Mouse (Mus musculus) embryo, embryonic 11.5 days (tissue): ENCODE data around the gene Mettl23.
"Not testable (repeated sequence)": the region's sequence is repeated elsewhere in the genome, so short reads cannot be mapped to it uniquely, and the experiment has no call there.

ENCODE experiments used
- DNase-seq: peaks from one replicate; pipeline ENCODE4 v3.0.0-alpha.2; 2012; ENCODE audit warnings: low read depth, low spot score

The Mettl23 gene

DNA sequence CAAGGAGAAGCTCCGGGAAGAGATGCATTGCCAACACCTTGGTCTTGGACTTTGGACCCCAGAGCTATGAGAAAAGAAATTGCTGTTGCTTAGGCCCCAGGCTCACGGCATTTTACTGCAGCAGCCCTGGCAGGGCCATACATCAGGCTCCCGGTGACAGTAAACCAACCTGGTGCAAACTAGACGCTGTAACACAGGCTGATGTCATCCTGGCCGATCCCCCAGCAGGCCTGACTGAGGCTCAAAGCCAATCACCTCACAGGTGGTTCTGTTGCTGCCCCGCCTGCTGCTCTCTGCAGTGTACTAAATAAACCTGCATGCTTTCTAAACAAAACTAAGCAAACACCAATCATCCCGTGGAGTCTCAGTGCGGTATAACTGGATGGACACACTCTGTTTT, 24.4 kb upstream of the Mettl23 start:
- DNase-seq: no peak

DNA sequence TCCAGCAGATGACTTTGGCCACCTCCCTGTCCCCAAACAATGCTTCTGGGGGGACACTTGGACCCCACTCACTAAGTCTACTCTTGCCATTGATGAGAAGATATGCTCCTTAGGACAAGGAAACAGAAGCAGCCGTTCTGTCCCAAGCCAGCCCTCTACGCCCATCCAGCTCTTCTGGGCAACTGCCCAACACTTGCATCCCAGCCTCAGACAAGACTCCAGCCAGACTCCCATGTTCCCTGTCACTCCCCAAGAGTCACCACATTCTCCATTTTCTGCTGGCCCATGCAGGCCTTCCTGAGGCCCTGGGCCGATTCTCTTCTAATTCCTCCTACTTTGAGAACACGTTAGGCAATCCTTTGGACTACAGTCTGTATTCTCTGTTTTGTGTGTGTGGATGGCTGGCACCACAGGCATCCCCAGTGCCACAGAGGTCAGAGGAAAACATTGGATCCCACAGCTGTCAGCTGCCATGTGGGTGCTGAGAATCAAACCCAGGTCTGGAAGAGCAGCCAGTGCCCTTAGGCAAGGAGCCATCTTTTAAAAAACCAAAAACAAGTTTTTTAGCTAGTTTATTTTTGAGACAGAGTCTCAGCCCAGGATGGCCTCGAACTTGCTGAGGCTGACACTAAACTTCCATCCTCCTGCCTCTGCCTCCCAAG, 23.0 kb upstream of the Mettl23 start:
- no peak for DNase-seq

- no peak for DNase-seq
These were observed 21.8 kb upstream of the Mettl23 start for GRCm38 (mm10) chr11:116821057-116821940.

GRCm38 (mm10) chr11:116822215-116822614, 20.9 kb upstream of the Mettl23 start:
- DNase-seq: no peak

- no peak for DNase-seq
These were observed 20.5 kb upstream of the Mettl23 start for GRCm38 (mm10) chr11:116822626-116823025.

GRCm38 (mm10) chr11:116823255-116823654, 19.8 kb upstream of the Mettl23 start:
- no peak for DNase-seq

GRCm38 (mm10) chr11:116823885-116824284, 19.2 kb upstream of the Mettl23 start:
- DNase-seq: not testable (repeated sequence)

DNA sequence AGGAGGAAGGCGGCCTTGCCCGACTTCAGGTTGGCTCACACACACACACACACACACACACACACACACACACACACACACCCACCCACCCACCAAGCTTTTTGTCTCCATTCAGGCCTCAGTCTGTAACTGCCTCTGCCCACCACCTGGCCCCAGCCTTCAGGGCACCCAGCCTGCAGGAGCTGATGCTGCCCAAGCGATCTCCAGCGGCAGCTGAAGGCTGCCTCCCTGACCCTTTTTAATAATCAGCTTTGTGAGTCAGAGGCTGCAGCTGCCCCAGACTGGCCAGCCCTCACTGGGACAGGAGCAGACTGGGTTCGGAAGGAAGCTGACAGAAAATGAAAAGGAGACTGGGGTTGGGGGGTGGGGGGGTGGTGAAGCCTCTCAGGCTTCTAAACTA, 17.8 kb upstream of the Mettl23 start:
- DNase-seq: no peak

GRCm38 (mm10) chr11:116826550-116827504, 16.3 kb upstream of the Mettl23 start:
- no peak for DNase-seq

- DNase-seq: peak; percentile 59
These were observed 15.4 kb upstream of the Mettl23 start, which contains the start of gene Mxra7 for GRCm38 (mm10) chr11:116827534-116828165. Gene Mxra7, minus strand, starts transcription at chr11:116828046.

- DNase-seq: no peak
These were observed 10.8 kb upstream of the Mettl23 start for GRCm38 (mm10) chr11:116832172-116832685.

- no peak for DNase-seq
These were observed 8.1 kb upstream of the Mettl23 start for GRCm38 (mm10) chr11:116834954-116835353.

GRCm38 (mm10) chr11:116836283-116836682, 6.8 kb upstream of the Mettl23 start:
- DNase-seq: no peak

DNA sequence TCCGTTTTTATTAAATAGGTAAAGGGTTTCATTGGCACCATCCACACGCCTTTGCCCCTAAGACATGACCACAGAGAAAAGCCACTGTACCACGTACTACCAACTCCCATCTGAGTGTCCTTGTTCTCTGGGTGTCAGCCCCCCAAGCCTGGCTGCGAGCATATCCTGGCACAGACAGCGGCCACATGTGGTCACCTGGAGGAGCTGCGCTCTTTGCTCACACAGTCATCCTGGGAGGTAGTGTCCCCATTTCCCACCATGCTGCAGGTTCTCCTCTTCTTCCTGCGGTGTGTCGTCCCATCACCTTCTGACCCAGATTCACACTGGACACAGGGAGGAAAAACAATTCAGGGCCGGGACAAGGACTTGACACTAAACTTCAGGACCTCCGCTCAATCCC, 5.6 kb upstream of the Mettl23 start:
- DNase-seq: no peak

- no peak for DNase-seq
These were observed 4.1 kb upstream of the Mettl23 start for GRCm38 (mm10) chr11:116838936-116839335.

GRCm38 (mm10) chr11:116839601-116840000, 3.5 kb upstream of the Mettl23 start:
- DNase-seq: no peak

DNA sequence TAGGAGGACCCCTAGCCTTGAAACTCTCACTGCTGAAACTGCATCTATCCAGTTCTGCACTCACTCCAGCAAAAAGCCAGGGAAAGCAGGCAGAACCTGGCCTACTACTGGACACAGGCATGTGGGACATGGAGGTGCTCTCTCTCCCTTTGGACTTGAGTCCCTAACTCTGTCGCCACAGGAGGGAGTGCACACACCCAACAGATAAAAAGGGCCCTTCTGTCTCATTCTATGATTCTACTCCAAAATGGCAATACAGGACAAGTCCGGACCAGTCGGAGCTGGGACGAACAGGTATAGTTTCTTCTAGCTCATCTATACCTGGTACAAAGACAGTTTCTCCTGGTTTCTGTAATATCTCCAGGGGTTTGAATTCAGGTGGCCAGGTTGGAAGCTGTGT, 2.3 kb upstream of the Mettl23 start:
- no peak for DNase-seq

GRCm38 (mm10) chr11:116842531-116843260, 382 bp upstream of the Mettl23 start:
- DNase-seq: peak; percentile 50

DNA sequence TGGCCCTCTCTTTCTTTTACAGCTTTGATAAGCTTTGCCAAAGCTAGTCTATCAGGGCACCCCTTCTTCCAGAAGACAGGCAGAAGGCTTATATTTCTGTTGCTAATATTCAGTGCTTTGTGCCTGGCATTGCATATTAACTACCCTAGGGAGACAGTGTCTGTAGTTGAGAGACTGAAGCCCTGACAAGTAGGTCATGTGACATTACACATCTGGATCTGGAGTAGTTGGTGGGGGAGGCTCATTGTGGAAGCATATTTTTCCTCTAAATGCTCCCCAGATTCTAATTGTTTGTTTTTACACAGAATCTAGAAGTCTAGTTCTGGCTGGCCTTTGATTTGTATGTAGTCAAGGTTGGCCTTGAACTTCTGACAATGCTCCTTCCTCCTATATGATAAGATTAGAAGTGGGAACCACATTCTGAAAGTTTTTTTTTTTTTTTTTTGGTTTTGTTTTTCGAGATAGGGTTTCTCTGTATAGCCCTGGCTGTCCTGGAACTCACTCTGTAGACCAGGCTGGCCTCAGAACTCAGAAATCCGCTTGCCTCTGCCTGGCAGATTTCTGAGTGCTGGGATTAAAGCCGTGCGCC, 3.6 kb downstream of the Mettl23 start:
- no peak for DNase-seq
